Mouse (Mus musculus): ENCODE results near the gene Adcy3. TPM values are rescaled to one million over a fixed set of nuclear protein-coding genes. Genes with fewer than 3 reads are reported as not detected.

The Adcy3 gene
- 1 to 10 TPM; 2.1 to 5.9 (median 2.9) TPM for polyA plus RNA-seq (2017; shearing (Covaris generic))

- peak; percentile 93 for ATAC-seq
Observed at GRCm38 (mm10) chr12:4132941-4133846, at the start of gene Adcy3. Gene Adcy3 (plus strand): TSS chr12:4133103.

GRCm38 (mm10) chr12:4083441-4083840, 49.5 kb upstream of the Adcy3 start:
- ATAC-seq: no peak

- peak; percentile 65 for ATAC-seq
Observed at GRCm38 (mm10) chr12:4107383-4107782, 25.5 kb upstream of the Adcy3 start.

- ATAC-seq: no peak
Observed at GRCm38 (mm10) chr12:4116132-4116531, 16.8 kb upstream of the Adcy3 start.

GRCm38 (mm10) chr12:4117136-4117535, 15.8 kb upstream of the Adcy3 start:
- no peak for ATAC-seq

- no peak for ATAC-seq
Observed at GRCm38 (mm10) chr12:4117579-4117978, 15.3 kb upstream of the Adcy3 start.

- ATAC-seq: no peak
Observed at GRCm38 (mm10) chr12:4127346-4127745, 5.6 kb upstream of the Adcy3 start.

GRCm38 (mm10) chr12:4133847-4134212, 927 bp downstream of the Adcy3 start:
- no peak for ATAC-seq

GRCm38 (mm10) chr12:4143179-4143578, 10.3 kb downstream of the Adcy3 start:
- ATAC-seq: no peak

- ATAC-seq: no peak
Observed at GRCm38 (mm10) chr12:4150936-4151335, 18.0 kb downstream of the Adcy3 start.

GRCm38 (mm10) chr12:4151969-4152368, 19.1 kb downstream of the Adcy3 start:
- no peak for ATAC-seq

- no peak for ATAC-seq
Observed at GRCm38 (mm10) chr12:4157466-4157865, 24.6 kb downstream of the Adcy3 start.

GRCm38 (mm10) chr12:4158179-4158578, 25.3 kb downstream of the Adcy3 start:
- ATAC-seq: no peak

- ATAC-seq: no peak
Observed at GRCm38 (mm10) chr12:4158868-4159632, 26.1 kb downstream of the Adcy3 start.

GRCm38 (mm10) chr12:4160322-4160721, 27.4 kb downstream of the Adcy3 start:
- no peak for ATAC-seq

- no peak for ATAC-seq
Observed at GRCm38 (mm10) chr12:4162886-4163285, 30.0 kb downstream of the Adcy3 start.

- no peak for ATAC-seq
Observed at GRCm38 (mm10) chr12:4166970-4167369, 34.1 kb downstream of the Adcy3 start.

GRCm38 (mm10) chr12:4169058-4169457, 36.2 kb downstream of the Adcy3 start:
- ATAC-seq: no peak

GRCm38 (mm10) chr12:4169622-4170021, 36.7 kb downstream of the Adcy3 start:
- no peak for ATAC-seq

GRCm38 (mm10) chr12:4173108-4173790, 40.3 kb downstream of the Adcy3 start:
- ATAC-seq: no peak

- ATAC-seq: no peak
Observed at GRCm38 (mm10) chr12:4178839-4179238, 45.9 kb downstream of the Adcy3 start.

GRCm38 (mm10) chr12:4179671-4180233, 46.8 kb downstream of the Adcy3 start:
- ATAC-seq: no peak

GRCm38 (mm10) chr12:4180507-4180906, 47.6 kb downstream of the Adcy3 start:
- no peak for ATAC-seq

All from inflammation-experienced regulatory T-cells, adult 6 months (primary cell).